Mouse (Mus musculus) C2C12 (cell line): ENCODE data around the gene Asic3. TPM values are rescaled to one million over a fixed set of nuclear protein-coding genes. Genes with fewer than 3 reads are reported as not detected.

ENCODE experiments used
- H3K27me3 ChIP-seq: one replicate; pipeline ENCODE4 v1.6.1; 2011; ENCODE audit not compliant: control insufficient read depth, insufficient read depth, insufficient read length
- H3K36me3 ChIP-seq: one replicate; pipeline ENCODE4 v1.6.1; 2011; ENCODE audit not compliant: control insufficient read depth, insufficient read depth
- H3K4me3 ChIP-seq: one replicate; pipeline ENCODE4 v1.5.1; 2011; ENCODE audit warnings: mild to moderate bottlenecking, control low read depth; ENCODE audit not compliant: poor library complexity, insufficient read depth, severe bottlenecking
- H3K79me2 ChIP-seq: one replicate; pipeline ENCODE4 v1.6.1; 2011; ENCODE audit not compliant: control insufficient read depth, insufficient read depth
- H3K79me3 ChIP-seq: one replicate; pipeline ENCODE4 v1.6.1; 2011; ENCODE audit warnings: low read depth, control low read depth
- H3ac ChIP-seq: one replicate; pipeline ENCODE3; 2011; ENCODE audit warnings: low read depth; ENCODE audit not compliant: control insufficient read depth, insufficient read length
- CEBPB ChIP-seq: IDR thresholded peaks from one replicate; pipeline ENCODE4 v1.6.1; 2011; ENCODE audit warnings: low read depth, mild to moderate bottlenecking, control low read depth, moderate library complexity
- CTCF ChIP-seq: IDR thresholded peaks from one replicate; pipeline ENCODE4 v1.5.1; 2011; ENCODE audit not compliant: control insufficient read depth, insufficient read depth, insufficient read length
- FOSL1 ChIP-seq: IDR thresholded peaks from one replicate; pipeline ENCODE4 v1.8.0; 2011; ENCODE audit warnings: mild to moderate bottlenecking, low read length; ENCODE audit not compliant: poor library complexity, insufficient read depth, severe bottlenecking
- MAX ChIP-seq: IDR thresholded peaks from one replicate; pipeline ENCODE4 v1.6.1; 2011; ENCODE audit warnings: mild to moderate bottlenecking, control low read depth
- MYOD1 ChIP-seq: IDR thresholded peaks from one replicate; pipeline ENCODE4 v1.6.1; 2011; ENCODE audit warnings: low read depth; ENCODE audit not compliant: control insufficient read depth, insufficient read length
- MYOG ChIP-seq: IDR thresholded peaks from one replicate; pipeline ENCODE4 v1.6.1; 2011; ENCODE audit not compliant: control insufficient read depth, insufficient read length; ENCODE audit errors: extremely low read depth
- USF1 ChIP-seq: IDR thresholded peaks from one replicate; pipeline ENCODE4 v1.6.1; 2011; ENCODE audit warnings: low read depth, mild to moderate bottlenecking, control low read depth, moderate library complexity
- polyA plus RNA-seq: library from polyadenylated mRNA; unstranded; fragments of >200 nt; fragmentation: generic; extraction: Trizol; gene quantifications from one replicate; pipeline ENCODE4 v1.2.1, GENCODE M21; 2012; ENCODE audit warnings: missing spikeins

The Asic3 gene
- polyA plus RNA-seq, 1 experiment = 0.19 TPM

DNA sequence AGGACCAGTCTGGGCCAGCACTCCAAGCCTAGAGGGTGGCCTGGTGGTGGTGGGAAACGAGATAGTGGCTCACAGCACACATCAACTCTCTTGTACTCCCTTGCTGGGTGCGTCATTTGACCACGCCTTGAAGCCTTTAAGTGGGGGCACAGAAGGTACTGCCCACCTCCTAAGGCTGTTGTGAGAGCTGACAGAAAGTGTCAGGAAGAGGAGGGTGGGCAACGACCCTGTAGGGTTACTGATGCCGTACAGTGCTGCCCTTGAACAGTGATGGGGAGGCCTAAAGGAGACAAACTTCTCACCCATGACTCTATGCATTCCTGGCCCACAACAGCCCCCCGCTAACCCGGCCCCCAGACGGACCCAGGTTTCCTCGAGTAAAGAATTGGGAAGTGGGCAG lies 46.8 kb upstream of the Asic3 start:
- Histone ChIP-seq H3K4me3 (no peak overlapping the region), H3K27me3 (peaks cover 24% of the 10 kb centered on the region), H3K79me3 (no peaks in the 10 kb centered on the region), H3K79me2 (no peaks in the 10 kb centered on the region), H3K36me3 (no peaks in the 10 kb centered on the region), H3ac (no peak overlapping the region)
- no peak for TF ChIP-seq USF1
- TF ChIP-seq MYOG = no peak
- TF ChIP-seq CTCF = no peak
- TF ChIP-seq MYOD1 = no peak
- no peak for TF ChIP-seq FOSL1
- no peak for TF ChIP-seq CEBPB
- TF ChIP-seq MAX = no peak

- Histone ChIP-seq H3K4me3 (no peak overlapping the region), H3K36me3 (no peaks in the 10 kb centered on the region), H3ac (no peak overlapping the region), H3K79me2 (no peaks in the 10 kb centered on the region), H3K79me3 (no peaks in the 10 kb centered on the region), H3K27me3 (peaks cover 19% of the 10 kb centered on the region)
- TF ChIP-seq USF1 (no peak), MAX (no peak), MYOG (no peak), MYOD1 (no peak), CTCF (no peak), FOSL1 (no peak), CEBPB (no peak)
These were observed 43.4 kb upstream of the Asic3 start for GRCm38 (mm10) chr5:24369767-24370166.

DNA sequence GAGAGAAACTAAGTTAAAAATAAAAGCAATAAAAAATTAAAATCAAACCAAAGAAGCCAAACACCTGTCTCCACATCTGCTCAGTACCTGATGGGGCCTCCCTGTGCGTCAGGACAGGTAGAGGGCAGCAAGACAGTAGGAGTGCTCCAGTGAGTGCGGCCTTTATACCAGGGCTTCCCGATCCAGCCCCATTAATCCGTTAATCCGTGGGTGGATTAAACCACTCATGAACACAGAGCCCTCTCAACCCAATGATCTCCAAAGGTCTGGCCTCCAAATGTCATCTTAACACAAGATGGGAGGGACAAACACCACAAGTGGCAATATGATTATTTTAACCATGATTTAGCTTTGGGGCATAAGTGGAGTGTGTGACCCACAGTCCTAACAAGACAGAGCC lies 39.4 kb upstream of the Asic3 start:
- no peaks in the 10 kb centered on the region for H3K36me3 ChIP-seq
- H3ac ChIP-seq = no peak overlapping the region
- no peaks in the 10 kb centered on the region for H3K79me2 ChIP-seq
- TF ChIP-seq CEBPB (no peak), MYOD1 (no peak), MAX (no peak), FOSL1 (no peak), CTCF (no peak), MYOG (no peak), USF1 (no peak)
- H3K79me3 ChIP-seq = no peaks in the 10 kb centered on the region
- H3K4me3 ChIP-seq = no peak overlapping the region
- peaks cover 26% of the 10 kb centered on the region for H3K27me3 ChIP-seq

GRCm38 (mm10) chr5:24374216-24374615 lies 39.0 kb upstream of the Asic3 start:
- Histone ChIP-seq H3ac (no peak overlapping the region), H3K79me2 (no peaks in the 10 kb centered on the region), H3K36me3 (no peaks in the 10 kb centered on the region), H3K27me3 (peaks cover 27% of the 10 kb centered on the region), H3K4me3 (no peak overlapping the region), H3K79me3 (no peaks in the 10 kb centered on the region)
- TF ChIP-seq MYOG (no peak), CTCF (no peak), USF1 (no peak), MAX (no peak)

DNA sequence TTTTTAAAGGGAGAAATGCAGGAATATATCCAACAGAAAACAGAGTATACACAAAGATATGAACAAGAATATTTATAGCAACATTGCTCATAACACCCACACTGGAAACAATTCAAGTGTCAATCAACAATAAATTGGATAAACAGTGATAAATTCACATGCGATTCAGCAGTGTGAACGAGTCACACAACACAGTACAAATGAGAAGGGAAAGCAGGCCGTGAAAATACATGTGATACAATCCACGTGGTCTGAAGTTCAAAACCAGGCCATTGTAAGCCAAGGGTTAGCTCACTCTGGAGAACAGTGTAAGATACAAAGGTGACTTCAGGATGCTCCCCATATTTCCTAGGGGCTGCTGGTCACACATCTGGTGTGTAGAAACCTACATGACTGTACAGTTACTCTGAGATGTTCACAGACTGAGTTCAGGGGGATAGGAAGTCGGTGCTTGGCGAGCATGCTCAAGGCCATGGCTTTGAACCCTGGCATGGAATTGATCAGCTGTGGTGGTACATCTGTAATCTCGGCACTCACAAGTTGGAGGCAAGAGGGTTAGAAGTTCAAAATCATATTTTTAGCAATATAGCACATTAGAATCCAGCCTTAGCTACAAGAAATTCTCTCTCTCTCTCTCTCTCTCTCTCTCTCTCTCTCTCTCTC lies 38.4 kb upstream of the Asic3 start:
- H3K79me3 ChIP-seq = no peaks in the 10 kb centered on the region
- no peak for TF ChIP-seq CTCF
- no peak for TF ChIP-seq MAX
- TF ChIP-seq FOSL1 = no peak
- no peak for TF ChIP-seq MYOD1
- TF ChIP-seq MYOG = no peak
- no peak for TF ChIP-seq USF1
- TF ChIP-seq CEBPB = no peak

DNA sequence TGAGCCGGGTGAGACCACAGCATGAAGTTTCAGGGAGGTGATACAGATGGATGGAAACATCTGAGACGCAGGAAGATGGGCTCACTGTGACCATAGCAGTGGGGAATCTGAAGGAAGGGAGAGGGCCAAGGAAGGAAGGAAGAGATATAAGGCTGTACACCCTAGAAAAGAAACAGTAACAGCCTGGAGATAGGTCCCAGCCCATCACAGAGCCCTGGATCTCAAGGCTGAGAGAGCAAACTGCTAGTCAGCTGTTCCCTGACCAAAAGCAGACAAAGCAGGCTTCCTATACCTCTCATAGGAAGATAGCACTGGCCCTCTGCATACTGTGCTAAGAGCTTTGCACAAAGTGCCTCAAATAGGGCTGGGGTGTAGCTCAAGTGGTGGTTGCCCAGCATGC lies 34.5 kb upstream of the Asic3 start:
- no peak for TF ChIP-seq FOSL1
- TF ChIP-seq MAX = no peak
- no peak for TF ChIP-seq CEBPB
- TF ChIP-seq MYOG = no peak
- TF ChIP-seq MYOD1 = no peak
- no peak for TF ChIP-seq CTCF
- TF ChIP-seq USF1 = no peak
- Histone ChIP-seq H3K79me2 (no peaks in the 10 kb centered on the region), H3ac (no peak overlapping the region), H3K4me3 (no peak overlapping the region), H3K36me3 (no peaks in the 10 kb centered on the region), H3K79me3 (no peaks in the 10 kb centered on the region), H3K27me3 (peaks cover 32% of the 10 kb centered on the region)

More for the DNA sequence above, 38.4 kb upstream of the Asic3 start:
- Histone ChIP-seq H3K4me3 (no peak overlapping the region), H3K79me2 (no peaks in the 10 kb centered on the region), H3K36me3 (no peaks in the 10 kb centered on the region), H3K27me3 (peaks cover 32% of the 10 kb centered on the region), H3ac (no peak overlapping the region)
